Mouse (Mus musculus): ENCODE data around the gene Gstt2.

DNA sequence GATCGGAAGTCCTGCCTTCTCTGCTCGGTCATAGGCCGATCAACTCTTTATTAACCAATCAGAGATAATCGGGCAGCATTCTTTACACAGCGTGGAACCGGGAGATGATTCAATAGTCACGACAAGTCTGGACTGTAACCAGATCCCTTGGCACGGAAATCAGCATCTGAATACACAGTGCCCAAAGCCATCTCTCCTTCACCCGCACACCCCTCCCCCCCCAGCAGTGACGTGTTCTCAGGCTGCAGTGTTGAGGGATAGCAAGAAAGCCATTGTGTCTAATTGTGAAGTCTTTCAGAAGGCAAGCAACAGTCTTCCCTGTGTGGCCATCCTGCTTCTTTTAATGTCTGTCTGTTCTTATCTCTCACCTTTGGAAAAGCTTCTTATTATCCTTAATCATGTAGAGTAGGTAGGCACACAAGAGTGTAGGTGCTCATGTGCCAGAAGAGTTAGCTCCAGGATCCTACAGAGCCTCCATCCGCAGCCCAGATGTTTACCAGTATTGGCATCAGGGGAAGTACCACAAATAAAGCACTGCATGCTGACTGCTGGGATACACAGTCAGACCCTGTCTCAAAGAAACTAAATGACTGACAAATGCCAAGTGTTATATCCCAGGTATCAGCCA, 35.8 kb upstream of the Gstt2 start:
- TF ChIP-seq CTCF (IDR thresholded peaks at IDR 0.05; ENCODE audit: low read depth) (no peak), EP300 (IDR thresholded peaks at IDR 0.05; ENCODE audit: low read depth) (no peak)

Data from liver, embryonic 14.5 days (tissue).